Mouse (Mus musculus) c-Kit-positive CD71-positive TER-119-positive erythroid progenitor cells, embryonic 14.5 days (primary cell): ENCODE data around the gene Grhpr.
A peak's percentile ranks its signal among the peaks of the same experiment; 100 is the strongest.
"Not testable (repeated sequence)": the region's sequence is repeated elsewhere in the genome, so short reads cannot be mapped to it uniquely, and the experiment has no call there.

Experiments used
- DNase-seq: peaks from one replicate; pipeline ENCODE4 v3.0.0-alpha.2; 2013; ENCODE audit warnings: low spot score

The Grhpr gene

GRCm38 (mm10) chr4:44981280-44981973 lies at the start of gene Grhpr:
Grhpr (plus strand) TSS chr4:44981395.
- DNase-seq = peak; percentile 83

- DNase-seq = no peak
These were observed 49.5 kb upstream of the Grhpr start for GRCm38 (mm10) chr4:44931732-44932131.

DNA sequence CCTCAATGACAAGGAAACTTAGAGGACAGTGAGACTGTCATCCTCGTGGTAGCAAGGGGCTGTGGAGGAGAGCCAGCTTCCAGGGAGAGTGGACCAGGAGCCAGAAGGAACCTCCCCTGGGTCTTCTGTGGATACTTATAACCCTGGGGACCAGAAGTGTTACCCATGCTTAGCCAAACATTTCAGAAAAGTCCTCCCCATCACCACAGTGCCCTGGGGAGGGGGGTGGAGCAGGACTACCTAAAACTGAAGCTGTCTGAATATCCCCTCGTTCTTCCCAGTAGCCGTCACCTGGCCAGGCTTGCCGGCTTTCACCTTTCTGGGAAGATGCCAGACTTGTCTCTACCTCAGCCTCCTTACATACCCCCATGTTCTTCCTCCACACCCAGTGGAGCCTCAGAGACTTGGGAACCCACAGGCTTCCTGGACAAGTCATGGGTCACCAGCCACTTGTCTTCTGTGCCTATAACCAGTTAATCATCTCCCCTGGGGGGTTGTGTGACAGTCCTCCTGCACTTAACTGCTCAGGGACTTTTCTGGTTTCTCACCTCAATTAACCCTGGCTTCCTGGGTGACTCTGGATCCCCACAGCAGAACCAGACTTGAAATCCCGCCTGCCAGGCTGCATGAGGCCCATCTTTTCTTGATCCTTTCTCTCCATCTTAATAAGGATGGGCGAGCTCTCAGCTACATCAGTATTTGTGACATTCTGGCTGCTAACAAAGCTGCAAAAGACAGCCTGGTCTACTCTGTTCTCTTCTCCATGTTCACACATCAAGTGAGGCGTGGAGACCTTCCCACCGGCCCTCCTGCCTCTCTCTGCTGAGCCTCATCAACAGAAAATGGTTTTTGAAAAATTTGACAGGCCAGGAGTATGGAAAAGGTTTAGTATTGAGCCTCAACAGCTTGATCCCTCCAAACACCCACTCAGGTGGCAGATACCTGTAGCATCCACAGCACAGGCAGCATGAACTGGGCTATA lies 42.5 kb upstream of the Grhpr start:
- DNase-seq = no peak

- no peak for DNase-seq
These were observed 41.5 kb upstream of the Grhpr start for GRCm38 (mm10) chr4:44939576-44940249.

- no peak for DNase-seq
These were observed 40.9 kb upstream of the Grhpr start for GRCm38 (mm10) chr4:44940286-44940685.

- DNase-seq = no peak
These were observed 39.0 kb upstream of the Grhpr start for GRCm38 (mm10) chr4:44942237-44942636.

GRCm38 (mm10) chr4:44943480-44943879 lies 37.7 kb upstream of the Grhpr start:
- DNase-seq = no peak

- DNase-seq = no peak
These were observed 36.6 kb upstream of the Grhpr start for GRCm38 (mm10) chr4:44944426-44945075.

DNA sequence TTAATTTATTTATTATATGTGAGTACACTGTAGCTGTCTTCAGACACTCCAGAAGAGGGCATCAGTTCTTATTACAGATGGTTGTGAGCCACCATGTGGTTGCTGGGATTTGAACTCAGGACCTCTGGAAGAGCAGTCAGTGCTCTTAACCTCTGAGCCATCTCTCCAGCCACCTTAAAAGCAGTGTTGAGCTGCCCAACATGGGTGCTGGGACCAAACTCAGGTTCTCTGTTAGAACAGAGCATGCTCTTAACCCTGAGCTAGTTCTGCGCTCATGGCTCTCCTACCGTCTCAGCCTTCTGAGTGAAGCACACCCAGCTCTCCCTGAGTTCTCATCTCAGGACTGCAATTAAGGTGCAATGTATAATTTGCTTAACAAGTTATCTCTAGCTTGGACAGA lies 35.1 kb upstream of the Grhpr start:
- DNase-seq = not testable (repeated sequence)

GRCm38 (mm10) chr4:44947464-44947863 lies 33.7 kb upstream of the Grhpr start:
- DNase-seq = no peak

DNA sequence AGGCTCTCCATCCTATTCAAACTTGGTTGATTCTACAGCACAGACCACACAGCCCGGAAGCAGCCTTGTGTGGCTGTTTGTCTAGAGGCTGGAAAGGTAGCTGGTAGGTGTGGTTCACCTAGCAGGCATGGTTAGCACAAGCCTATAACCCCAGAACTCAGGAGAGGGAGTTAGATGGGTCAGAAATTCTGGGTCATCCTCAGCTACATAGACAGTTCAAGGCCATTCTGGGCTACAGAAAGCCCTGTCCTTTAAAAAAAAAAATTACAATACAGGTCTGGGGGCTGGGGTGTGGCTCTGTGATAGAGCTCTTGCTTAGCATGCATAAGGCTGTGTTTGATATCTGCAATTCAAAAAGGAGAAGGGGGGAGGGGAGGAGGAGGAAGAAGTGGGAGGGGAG lies 32.9 kb upstream of the Grhpr start:
- no peak for DNase-seq

DNA sequence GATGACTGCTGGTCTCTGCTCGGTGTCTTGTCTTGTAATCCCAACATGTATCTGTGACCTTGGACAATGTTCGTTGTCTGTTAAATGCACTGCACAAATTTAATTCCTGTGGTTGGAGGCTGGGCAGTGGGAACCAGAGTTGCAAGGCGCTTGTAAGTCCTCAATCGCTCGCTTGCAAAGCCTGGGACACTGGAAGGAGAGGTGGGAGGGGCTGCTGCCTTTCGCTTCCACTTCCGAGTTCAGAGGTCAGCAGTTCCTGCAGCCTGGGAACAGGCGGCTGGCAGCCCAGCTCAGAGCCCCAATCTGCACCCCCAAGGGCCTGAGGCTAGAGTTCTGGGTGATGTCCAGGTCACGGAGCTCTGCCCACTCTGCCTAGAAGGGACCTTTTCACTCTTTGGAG lies 28.2 kb upstream of the Grhpr start:
- DNase-seq = no peak

GRCm38 (mm10) chr4:44958776-44959175 lies 22.4 kb upstream of the Grhpr start:
- no peak for DNase-seq

- DNase-seq = no peak
These were observed 22.0 kb upstream of the Grhpr start for GRCm38 (mm10) chr4:44959220-44959619.

DNA sequence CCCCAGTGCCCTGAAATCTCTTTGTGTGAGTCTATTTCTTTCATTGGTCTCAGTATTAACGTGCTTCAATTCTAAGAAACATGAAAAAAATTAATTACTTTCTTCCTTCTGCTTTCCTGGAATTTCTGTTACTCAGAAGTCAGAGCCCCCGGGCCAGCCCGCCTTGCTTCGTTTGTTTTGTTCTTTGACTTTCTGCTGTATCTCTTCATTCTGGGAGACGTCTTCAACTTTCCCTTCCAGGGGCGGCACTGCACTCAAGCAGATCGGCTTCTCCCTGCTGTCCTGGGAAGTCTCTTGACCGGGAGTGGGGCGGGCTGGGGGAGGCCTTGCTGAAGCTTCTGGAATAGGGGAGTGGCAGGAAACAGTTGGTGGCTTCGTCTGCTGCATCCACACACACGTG lies 18.0 kb upstream of the Grhpr start:
- DNase-seq = no peak

DNA sequence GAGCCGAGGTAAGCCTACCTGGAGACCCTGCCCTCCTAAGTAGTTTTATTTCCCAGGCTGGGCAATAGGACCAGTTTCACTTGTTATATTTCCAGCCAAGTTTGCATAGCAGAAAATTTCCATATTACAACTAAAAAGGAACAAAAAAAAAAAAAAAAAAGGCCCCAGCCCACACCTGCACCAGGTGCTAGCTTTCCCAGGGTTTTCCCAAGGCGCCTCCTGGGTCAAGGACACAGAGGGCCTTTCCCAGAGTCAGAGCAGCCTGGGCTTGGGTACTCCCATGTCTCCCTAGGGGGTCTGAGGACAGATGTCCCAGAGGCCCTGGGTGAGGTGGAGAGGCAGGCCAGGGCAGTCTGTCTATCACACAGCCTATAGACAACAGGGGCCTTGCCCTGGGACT lies 16.0 kb upstream of the Grhpr start:
- DNase-seq = no peak

DNA sequence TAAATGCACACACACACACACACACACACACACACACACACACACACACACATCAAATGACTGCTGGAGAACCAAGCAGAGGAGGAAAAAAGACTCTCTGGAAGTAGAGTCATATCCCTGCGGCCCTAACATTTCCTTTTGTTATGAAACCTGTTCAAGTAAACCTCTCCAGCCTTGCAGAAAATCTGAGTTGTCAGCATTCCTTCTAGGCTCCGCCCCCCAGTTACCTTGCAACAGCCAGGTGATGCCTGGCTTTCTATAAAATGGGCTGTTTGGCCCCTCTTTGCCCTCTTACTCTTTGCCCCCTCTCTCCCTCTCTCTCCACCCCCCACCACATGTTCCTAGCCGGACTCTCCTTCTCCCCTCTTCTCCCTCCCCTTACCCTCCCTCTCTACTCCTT lies 15.5 kb upstream of the Grhpr start:
- DNase-seq = no peak

DNA sequence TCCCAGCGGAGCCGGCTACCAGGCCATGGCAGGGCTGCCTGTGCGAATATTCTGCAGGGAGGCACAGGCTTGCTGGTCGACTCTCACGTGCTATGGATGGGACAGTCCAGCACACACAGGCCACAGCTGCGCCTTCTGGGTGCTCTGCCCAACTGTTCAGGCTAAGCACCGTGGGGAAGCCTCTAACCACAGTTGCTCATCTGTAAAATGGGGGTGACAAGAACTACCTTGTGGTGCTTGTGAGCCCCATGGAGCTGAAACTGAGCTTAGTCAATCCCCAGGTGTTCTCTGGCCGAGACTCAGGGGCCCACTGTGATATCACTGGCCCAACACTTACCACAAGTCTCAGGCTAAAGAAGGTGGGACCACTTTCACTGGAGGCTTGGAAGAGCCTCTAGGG lies 13.8 kb upstream of the Grhpr start:
- no peak for DNase-seq

- no peak for DNase-seq
These were observed 11.1 kb upstream of the Grhpr start for GRCm38 (mm10) chr4:44970056-44970455.

DNA sequence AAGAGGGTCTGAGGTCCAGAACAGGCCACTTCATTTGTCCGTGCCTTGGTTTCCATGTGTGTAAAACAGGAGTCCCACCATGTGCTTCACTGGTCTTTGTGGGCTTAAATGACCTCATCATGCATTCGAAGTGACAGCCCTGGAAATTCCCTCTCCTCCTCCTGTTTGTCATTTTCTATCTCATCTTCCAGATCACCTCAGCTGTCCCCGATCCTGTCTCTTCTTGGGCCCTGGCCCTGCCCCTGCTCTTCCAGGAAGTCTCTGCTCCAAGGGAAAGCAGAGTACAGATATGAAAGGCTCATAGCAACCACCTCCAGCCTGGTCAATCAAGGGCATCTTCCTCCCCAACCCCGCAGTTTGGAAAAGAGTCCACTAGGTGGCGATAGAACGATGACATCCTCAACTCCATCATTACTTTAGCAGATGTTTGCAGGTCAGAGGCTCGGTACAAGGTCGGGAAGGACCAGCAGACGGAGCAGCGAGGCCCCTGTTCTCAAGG lies 10.5 kb upstream of the Grhpr start:
- peak; percentile 66 for DNase-seq

DNA sequence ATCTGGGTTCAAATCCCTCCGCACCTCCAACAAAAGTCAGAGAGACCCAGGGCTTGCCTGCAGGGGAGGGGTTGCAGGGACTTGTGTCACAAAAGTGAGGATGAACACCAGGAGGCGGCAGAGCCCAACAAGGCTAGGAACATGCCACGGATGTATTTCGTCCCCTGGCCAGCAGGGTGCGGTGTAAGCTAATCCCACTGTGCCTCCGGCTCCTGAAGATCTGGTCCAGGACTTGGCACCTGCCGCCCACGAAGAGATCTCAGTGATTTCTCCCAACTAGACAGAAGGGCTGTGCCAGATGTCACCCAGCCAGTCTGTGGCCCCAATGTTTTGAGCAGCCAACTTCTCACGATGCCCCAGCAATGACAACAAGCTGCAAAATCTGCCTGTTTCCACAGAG lies 7.7 kb upstream of the Grhpr start:
- peak; percentile 86 for DNase-seq

GRCm38 (mm10) chr4:44973871-44974270 lies 7.3 kb upstream of the Grhpr start:
- DNase-seq = no peak
